Mouse (Mus musculus) hindbrain, embryonic 12.5 days (tissue): Measurements from ENCODE around the gene Gm29427. TPM values are rescaled to one million over a fixed set of nuclear protein-coding genes. Genes with fewer than 3 reads are reported as not detected.

Source experiments
- ATAC-seq: fragments of 200-750 bp; cut with Nextera tagmentation; 2 replicates; pipeline ENCODE4 v1.8.0; 2017; ENCODE audit warnings: moderate TSS enrichment; ENCODE audit not compliant: low FRiP score
- H3K27ac ChIP-seq: fragments of 300-500 bp; sonication (generic); 2 replicates; pipeline ENCODE4 v1.5.1; 2016; ENCODE audit warnings: mild to moderate bottlenecking
- H3K27me3 ChIP-seq: fragments of 300-500 bp; sonication (generic); 2 replicates; pipeline ENCODE4 v1.6.1; 2016; ENCODE audit warnings: mild to moderate bottlenecking
- H3K36me3 ChIP-seq: fragments of 300-500 bp; sonication (generic); 2 replicates; pipeline ENCODE4 v1.6.1; 2016; ENCODE audit warnings: mild to moderate bottlenecking
- H3K4me1 ChIP-seq: fragments of 300-500 bp; sonication (generic); 2 replicates; pipeline ENCODE4 v1.6.1; 2016
- H3K4me2 ChIP-seq: fragments of 300-500 bp; sonication (generic); replicated peaks from 2 replicates; pipeline ENCODE4 v1.6.1; 2016; ENCODE audit warnings: mild to moderate bottlenecking
- H3K4me3 ChIP-seq: fragments of 300-500 bp; sonication (generic); 2 replicates; pipeline ENCODE4 v1.5.1; 2016; ENCODE audit warnings: mild to moderate bottlenecking
- H3K9ac ChIP-seq: fragments of 300-500 bp; sonication (generic); 2 replicates; pipeline ENCODE4 v1.6.1; 2016; ENCODE audit warnings: mild to moderate bottlenecking, moderate library complexity
- H3K9me3 ChIP-seq: fragments of 300-500 bp; sonication (generic); replicated peaks from 2 replicates; pipeline ENCODE4 v1.6.1; 2016; ENCODE audit warnings: mild to moderate bottlenecking
- WGBS: fragments of 180-500 bp; shearing (Covaris S2); methylation state at CpG from one replicate; pipeline ENCODE4 v1.1.7; 2016; 5-methylcytosine and 5-hydroxymethylcytosine counted together
- polyA plus RNA-seq: library from polyadenylated mRNA; unstranded; fragments of >200 nt; fragmentation: Nextera tagmentation; extraction: Ambion mirVana; gene quantifications from 2 replicates; pipeline ENCODE4 v1.2.1, GENCODE M21; 2016

Gene Gm29427
- polyA plus RNA-seq, 1 experiment from 2014 or later = 0.15 TPM

GRCm38 (mm10) chr1:130728070-130728469, 12.5 kb upstream of the Gm29427 start:
- H3K9ac ChIP-seq = no peak overlapping the region
- WGBS = 78% methylated on average over 1 of the region's 1 CpGs
- no peaks in the 10 kb centered on the region for H3K9me3 ChIP-seq
- H3K27ac ChIP-seq = no peak overlapping the region
- H3K4me3 ChIP-seq = no peak overlapping the region
- H3K4me2 ChIP-seq = no peak overlapping the region
- H3K36me3 ChIP-seq = no peaks in the 10 kb centered on the region
- ATAC-seq = no peak
- H3K27me3 ChIP-seq = no peaks in the 10 kb centered on the region
- H3K4me1 ChIP-seq = peaks cover 4% of the 10 kb centered on the region

GRCm38 (mm10) chr1:130726396-130726795, 10.8 kb upstream of the Gm29427 start:
- no peak overlapping the region for H3K9ac ChIP-seq

GRCm38 (mm10) chr1:130724206-130724605, 8.6 kb upstream of the Gm29427 start:
- no peak overlapping the region for H3K4me2 ChIP-seq
- WGBS = 96% methylated on average over 5 of the region's 5 CpGs
- no peak overlapping the region for H3K4me3 ChIP-seq
- no peak for ATAC-seq
- peaks cover 3% of the 10 kb centered on the region; the same call in 1 of the 2 replicates for H3K4me1 ChIP-seq
- H3K27me3 ChIP-seq = no peaks in the 10 kb centered on the region
- H3K27ac ChIP-seq = no peak overlapping the region
- peaks cover 6% of the 10 kb centered on the region; the same call in 1 of the 2 replicates for H3K36me3 ChIP-seq
- no peak overlapping the region for H3K9ac ChIP-seq
- no peaks in the 10 kb centered on the region for H3K9me3 ChIP-seq

More at GRCm38 (mm10) chr1:130726396-130726795, 10.8 kb upstream of the Gm29427 start:
- no peaks in the 10 kb centered on the region for H3K27me3 ChIP-seq
- H3K9me3 ChIP-seq = no peaks in the 10 kb centered on the region
- H3K36me3 ChIP-seq = no peaks in the 10 kb centered on the region
- no peaks in the 10 kb centered on the region for H3K4me1 ChIP-seq
- 68% methylated on average over 2 of the region's 2 CpGs for WGBS
- H3K27ac ChIP-seq = no peak overlapping the region
- no peak for ATAC-seq
- no peak overlapping the region for H3K4me3 ChIP-seq
- H3K4me2 ChIP-seq = no peak overlapping the region

GRCm38 (mm10) chr1:130717291-130717871, 1.8 kb upstream of the Gm29427 start, which contains the start of gene Yod1:
Yod1 (plus strand) TSS chr1:130717327.
- no peaks in the 10 kb centered on the region for H3K27me3 ChIP-seq
- peak within 1 kb of the TSS; percentile 87 for H3K27ac ChIP-seq
- H3K9me3 ChIP-seq = no peaks in the 10 kb centered on the region
- 0% methylated on average over 54 of the region's 54 CpGs for WGBS
- H3K36me3 ChIP-seq = peaks cover 7% of the 10 kb centered on the region; the same call in 1 of the 2 replicates
- peak; percentile 74 for ATAC-seq
- H3K4me2 ChIP-seq = peak within 1 kb of the TSS; percentile 98
- H3K9ac ChIP-seq = peak within 1 kb of the TSS; percentile 92
- H3K4me1 ChIP-seq = peaks cover 17% of the 10 kb centered on the region
- peak within 1 kb of the TSS; percentile 89 for H3K4me3 ChIP-seq

- peaks cover 7% of the 10 kb centered on the region; the same call in 1 of the 2 replicates for H3K36me3 ChIP-seq
- no peaks in the 10 kb centered on the region for H3K9me3 ChIP-seq
- WGBS = under 1% methylated on average over 42 of the region's 42 CpGs
- peaks cover 17% of the 10 kb centered on the region for H3K4me1 ChIP-seq
- ATAC-seq = peak; percentile 26
- peak overlapping the region; percentile 87 for H3K27ac ChIP-seq
- H3K4me2 ChIP-seq = peak overlapping the region; percentile 98
- H3K4me3 ChIP-seq = peak overlapping the region; percentile 89
- peak overlapping the region; percentile 92 for H3K9ac ChIP-seq
- no peaks in the 10 kb centered on the region for H3K27me3 ChIP-seq
These were observed 1.1 kb upstream of the Gm29427 start for GRCm38 (mm10) chr1:130716513-130717290.

GRCm38 (mm10) chr1:130716218-130716512, 566 bp upstream of the Gm29427 start:
- WGBS = 2% methylated on average over 3 of the region's 3 CpGs
- Histone ChIP-seq H3K4me3 (peak overlapping the region; percentile 89), H3K4me1 (peaks cover 17% of the 10 kb centered on the region), H3K27ac (peak overlapping the region; percentile 87), H3K9me3 (no peaks in the 10 kb centered on the region), H3K4me2 (peak overlapping the region; percentile 98), H3K36me3 (peaks cover 7% of the 10 kb centered on the region; the same call in 1 of the 2 replicates), H3K27me3 (no peaks in the 10 kb centered on the region), H3K9ac (peak overlapping the region; percentile 92)
- peak; percentile 33; the same call in 1 of the 2 replicates for ATAC-seq

GRCm38 (mm10) chr1:130714046-130714445, 1.6 kb downstream of the Gm29427 start:
- 77% methylated on average over 4 of the region's 4 CpGs for WGBS
- H3K9ac ChIP-seq = no peak overlapping the region

GRCm38 (mm10) chr1:130710283-130711080, 5.1 kb downstream of the Gm29427 start:
- Histone ChIP-seq H3K9ac (no peak overlapping the region), H3K36me3 (peaks cover 22% of the 10 kb centered on the region), H3K4me3 (no peak overlapping the region), H3K4me2 (no peak overlapping the region), H3K4me1 (no peaks in the 10 kb centered on the region), H3K27ac (no peak overlapping the region), H3K9me3 (no peaks in the 10 kb centered on the region), H3K27me3 (no peaks in the 10 kb centered on the region)
- WGBS = 91% methylated on average over 22 of the region's 22 CpGs
- no peak for ATAC-seq

More at GRCm38 (mm10) chr1:130714046-130714445, 1.6 kb downstream of the Gm29427 start:
- peaks cover 13% of the 10 kb centered on the region for H3K4me1 ChIP-seq
- no peaks in the 10 kb centered on the region for H3K36me3 ChIP-seq
- H3K27me3 ChIP-seq = no peaks in the 10 kb centered on the region
- H3K9me3 ChIP-seq = no peaks in the 10 kb centered on the region
- no peak overlapping the region for H3K4me3 ChIP-seq
- ATAC-seq = no peak
- no peak overlapping the region for H3K27ac ChIP-seq
- H3K4me2 ChIP-seq = no peak overlapping the region

- no peak overlapping the region for H3K4me2 ChIP-seq
- no peak overlapping the region for H3K9ac ChIP-seq
- ATAC-seq = no peak
- H3K36me3 ChIP-seq = peaks cover 72% of the 10 kb centered on the region
- H3K9me3 ChIP-seq = no peaks in the 10 kb centered on the region
- no peak overlapping the region for H3K27ac ChIP-seq
- no peaks in the 10 kb centered on the region for H3K4me1 ChIP-seq
- WGBS = 88% methylated on average over 2 of the region's 2 CpGs
- no peak overlapping the region for H3K4me3 ChIP-seq
- no peaks in the 10 kb centered on the region for H3K27me3 ChIP-seq
These were observed 12.0 kb downstream of the Gm29427 start for GRCm38 (mm10) chr1:130703613-130704012.

GRCm38 (mm10) chr1:130701976-130702375, 13.6 kb downstream of the Gm29427 start:
- WGBS = 95% methylated on average over 11 of the region's 11 CpGs
- ATAC-seq = no peak

GRCm38 (mm10) chr1:130699937-130700633, 15.5 kb downstream of the Gm29427 start:
- Histone ChIP-seq H3K9ac (no peak overlapping the region), H3K36me3 (peaks cover 69% of the 10 kb centered on the region), H3K4me3 (no peak overlapping the region), H3K27me3 (no peaks in the 10 kb centered on the region), H3K4me1 (no peaks in the 10 kb centered on the region), H3K9me3 (no peaks in the 10 kb centered on the region), H3K27ac (no peak overlapping the region), H3K4me2 (no peak overlapping the region)
- WGBS = 94% methylated on average over 10 of the region's 10 CpGs
- ATAC-seq = no peak

More at GRCm38 (mm10) chr1:130701976-130702375, 13.6 kb downstream of the Gm29427 start:
- Histone ChIP-seq H3K27ac (no peak overlapping the region), H3K9ac (no peak overlapping the region), H3K36me3 (peaks cover 79% of the 10 kb centered on the region), H3K4me3 (no peak overlapping the region), H3K4me1 (no peaks in the 10 kb centered on the region), H3K27me3 (no peaks in the 10 kb centered on the region), H3K9me3 (no peaks in the 10 kb centered on the region), H3K4me2 (no peak overlapping the region)
